Mouse (Mus musculus): ENCODE data around the gene Asprv1.

DNA sequence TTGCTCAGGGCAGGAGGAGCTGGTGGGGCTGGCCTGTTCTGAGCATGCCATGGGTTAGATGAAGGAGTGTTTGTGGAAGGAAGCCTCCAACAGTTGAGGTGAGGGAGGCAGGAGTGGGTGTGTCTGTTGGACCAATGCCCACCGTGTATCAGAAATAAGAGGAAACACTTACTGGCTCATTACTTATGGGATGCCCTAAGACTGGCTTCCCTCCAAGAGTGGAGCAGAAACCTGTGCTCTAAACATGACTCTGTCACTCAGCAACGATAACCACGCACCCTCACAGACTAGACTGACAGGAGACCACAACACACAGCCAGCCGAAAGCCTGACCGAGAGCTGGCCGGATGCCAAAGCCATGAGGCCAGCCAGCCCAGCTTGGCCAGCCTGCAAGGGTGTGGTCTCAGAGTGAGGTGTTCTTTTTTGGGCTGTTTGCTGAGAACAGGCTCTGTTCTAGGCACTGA lies 28.0 kb upstream of the Asprv1 start:
- TF ChIP-seq POLR2A (IDR thresholded peaks at IDR 0.05; ENCODE audit: insufficient read depth, low read depth, low read length) (no peak), CTCF (IDR thresholded peaks at IDR 0.05; ENCODE audit: insufficient read depth, low read depth, low read length) (no peak)
